Mouse (Mus musculus) splenic B cell, adult 2 months (primary cell): ENCODE results near the gene Evi2b.

ENCODE experiments used
- DNase-seq: peaks from one replicate; pipeline ENCODE4 v3.0.0-alpha.2; 2011; ENCODE audit warnings: low read depth, low spot score
- H3K27me3 ChIP-seq: 2 replicates; pipeline ENCODE4 v1.6.1; 2012; ENCODE audit warnings: mild to moderate bottlenecking, low read length, moderate library complexity, mixed read lengths; ENCODE audit not compliant: control insufficient read depth, poor library complexity, insufficient read depth, severe bottlenecking
- H3K36me3 ChIP-seq: 2 replicates; pipeline ENCODE4 v1.6.1; 2012; ENCODE audit warnings: mild to moderate bottlenecking, low read length, moderate library complexity, mixed read lengths; ENCODE audit not compliant: control insufficient read depth, poor library complexity, insufficient read depth, severe bottlenecking

The Evi2b gene

DNA sequence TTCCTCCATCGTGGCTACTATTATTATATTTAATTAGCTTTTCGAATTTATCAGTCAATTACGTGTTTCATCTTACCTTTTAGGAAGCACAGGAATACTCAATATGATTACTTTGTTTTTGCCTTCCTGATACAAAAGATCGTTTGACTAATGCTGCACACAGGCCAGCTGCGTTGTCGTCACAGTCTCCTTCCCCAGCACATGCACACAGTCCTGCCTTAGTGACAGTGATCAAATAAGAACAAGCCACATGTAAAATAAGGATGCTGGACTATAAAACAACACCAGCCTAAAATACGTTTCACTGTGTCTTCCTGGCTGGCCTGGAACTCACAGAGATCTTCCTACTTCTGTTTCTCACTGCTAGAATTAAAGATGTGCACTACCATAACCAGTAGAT, 19.1 kb downstream of the Evi2b start:
- H3K27me3 ChIP-seq = no peaks in the 10 kb centered on the region
- H3K36me3 ChIP-seq = no peaks in the 10 kb centered on the region
- no peak for DNase-seq

GRCm38 (mm10) chr11:79503845-79504244, 19.7 kb downstream of the Evi2b start, which contains the start of gene Omg:
Gene Omg (minus strand): TSS chr11:79504084.
- Histone ChIP-seq H3K27me3 (no peaks in the 10 kb centered on the region), H3K36me3 (no peaks in the 10 kb centered on the region)
- no peak for DNase-seq

GRCm38 (mm10) chr11:79502917-79503316, 20.6 kb downstream of the Evi2b start:
- Histone ChIP-seq H3K36me3 (no peaks in the 10 kb centered on the region), H3K27me3 (no peaks in the 10 kb centered on the region)
- DNase-seq = no peak

GRCm38 (mm10) chr11:79494976-79495800, 28.4 kb downstream of the Evi2b start:
- DNase-seq = no peak

DNA sequence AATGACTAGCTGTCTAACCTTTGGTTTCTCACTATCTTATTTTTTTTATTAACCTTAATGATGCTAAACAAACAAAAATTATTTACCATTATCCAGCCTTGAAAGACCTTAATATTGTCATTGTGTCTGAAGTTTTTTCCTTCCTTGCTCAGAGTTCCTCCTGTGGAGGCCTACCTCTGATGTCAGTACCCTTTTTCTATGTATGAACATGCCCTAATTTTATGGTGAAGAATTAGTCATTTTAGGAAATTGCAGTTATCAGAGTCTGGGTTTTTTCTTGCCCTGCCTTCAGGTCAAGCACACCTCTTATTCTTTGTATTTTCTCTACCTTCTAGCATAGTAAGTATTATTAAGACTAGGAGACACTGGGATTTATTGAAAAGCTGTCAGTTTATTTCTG, 38.8 kb downstream of the Evi2b start:
- no peaks in the 10 kb centered on the region for H3K36me3 ChIP-seq
- no peak for DNase-seq
- no peaks in the 10 kb centered on the region for H3K27me3 ChIP-seq

More at GRCm38 (mm10) chr11:79494976-79495800, 28.4 kb downstream of the Evi2b start:
- Histone ChIP-seq H3K27me3 (no peaks in the 10 kb centered on the region), H3K36me3 (no peaks in the 10 kb centered on the region; the same call in 1 of the 2 replicates)

DNA sequence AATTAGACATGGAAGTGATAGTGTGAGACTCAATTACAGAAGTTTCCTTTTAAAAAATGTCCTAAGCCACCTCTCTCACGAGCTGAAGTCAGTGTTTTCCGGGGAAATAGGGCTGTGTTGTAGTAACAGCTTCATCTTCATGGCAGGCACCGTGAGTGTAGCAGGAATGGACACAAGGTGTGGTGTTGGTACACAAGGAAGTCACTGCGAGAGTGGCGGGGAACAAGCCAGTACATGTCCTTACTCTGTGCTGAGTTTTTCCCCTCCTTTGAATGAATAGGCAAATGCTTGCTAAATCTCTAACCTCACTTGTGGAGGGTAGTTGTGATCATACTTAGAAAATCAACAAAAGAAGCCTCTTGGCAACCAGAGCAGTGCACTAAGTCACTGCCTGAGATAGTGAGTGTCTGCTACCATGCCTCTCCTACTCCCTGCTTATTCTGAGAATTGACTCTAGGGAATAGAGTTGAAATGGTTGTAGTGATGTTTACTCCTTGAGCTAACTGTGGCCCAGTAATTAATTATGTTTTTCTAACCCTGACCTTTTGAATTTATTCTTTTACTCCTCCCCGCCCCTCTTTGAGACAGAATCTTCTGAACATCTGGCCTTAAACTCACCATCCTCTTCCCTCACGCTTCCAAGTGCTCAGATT, 39.6 kb downstream of the Evi2b start:
- no peaks in the 10 kb centered on the region for H3K36me3 ChIP-seq
- no peak for DNase-seq
- no peaks in the 10 kb centered on the region for H3K27me3 ChIP-seq

- Histone ChIP-seq H3K36me3 (no peaks in the 10 kb centered on the region), H3K27me3 (no peaks in the 10 kb centered on the region)
- DNase-seq = no peak
Measured at GRCm38 (mm10) chr11:79483392-79483791, 40.2 kb downstream of the Evi2b start.

GRCm38 (mm10) chr11:79468097-79468496, 55.5 kb downstream of the Evi2b start:
- Histone ChIP-seq H3K27me3 (no peaks in the 10 kb centered on the region), H3K36me3 (no peaks in the 10 kb centered on the region)
- DNase-seq = no peak
